In the genomic region with DNA sequence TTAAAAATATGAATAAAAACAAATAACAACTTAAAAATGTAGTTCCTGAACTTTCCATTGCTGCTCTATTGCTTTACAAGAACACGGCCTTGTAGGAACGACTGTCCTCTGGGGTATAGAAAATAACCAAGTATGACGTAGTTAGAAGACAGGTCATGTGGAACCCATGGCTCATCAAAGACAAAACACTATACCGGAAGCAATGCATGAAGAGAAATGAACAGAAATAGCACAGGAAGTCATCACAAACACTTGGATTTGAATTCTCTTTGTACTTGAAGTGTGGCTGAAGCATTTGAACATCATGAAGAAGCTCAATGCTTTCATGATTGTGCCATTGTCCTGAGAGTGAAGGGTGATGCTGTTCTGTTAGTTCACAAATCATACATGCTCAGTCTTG, we compare ENCODE assay signal across 30 mouse cellular contexts.
"Had no signal": no experiment of that assay in that cellular context is flagged by ENCODE, and none has a peak within 500 bp of the region (broad histone marks: within the 10 kb centered on the region; RNA-seq: fewer than 3 reads in every experiment).

No protein-coding gene starts in this region.

- H3K36me3 ChIP-seq: heart, embryonic 10.5 days; heart, embryonic 12.5 days; heart, embryonic 13.5 days; heart, embryonic 15.5 days; hindbrain, embryonic 10.5 days; hindbrain, embryonic 12.5 days; hindbrain, embryonic 13.5 days; hindbrain, embryonic 15.5 days; intestine, embryonic 15.5 days; kidney, embryonic 15.5 days had no signal

- H3K27me3 ChIP-seq: heart, embryonic 12.5 days; heart, embryonic 13.5 days; heart, embryonic 15.5 days; hindbrain, embryonic 12.5 days; hindbrain, embryonic 13.5 days; hindbrain, embryonic 15.5 days; intestine, embryonic 15.5 days; kidney, embryonic 15.5 days had no signal

- ATAC-seq: hindbrain, embryonic 16.5 days; hindbrain, postnatal 0 days; inflammation-experienced regulatory T-cells, adult 6 months; intestine, embryonic 15.5 days; intestine, embryonic 16.5 days; intestine, postnatal 0 days had no signal

- DNase-seq: heart, postnatal 10 days; heart, postnatal 14 days; heart, postnatal 36 days; kidney, adult 11 months; kidney, adult 18-20 months; kidney, adult 2 months; kidney, adult 8-10 months; kidney, adult 9 months; kidney, postnatal 10 days; kidney, postnatal 14 days; kidney, postnatal 25 days; kidney, postnatal 36 days; kidney, postnatal 4 days; layer of hippocampus, adult 9-11 months; layer of hippocampus, postnatal 36 days had no signal
